7 mouse cellular contexts compared by ENCODE assay signal in the genomic region with DNA sequence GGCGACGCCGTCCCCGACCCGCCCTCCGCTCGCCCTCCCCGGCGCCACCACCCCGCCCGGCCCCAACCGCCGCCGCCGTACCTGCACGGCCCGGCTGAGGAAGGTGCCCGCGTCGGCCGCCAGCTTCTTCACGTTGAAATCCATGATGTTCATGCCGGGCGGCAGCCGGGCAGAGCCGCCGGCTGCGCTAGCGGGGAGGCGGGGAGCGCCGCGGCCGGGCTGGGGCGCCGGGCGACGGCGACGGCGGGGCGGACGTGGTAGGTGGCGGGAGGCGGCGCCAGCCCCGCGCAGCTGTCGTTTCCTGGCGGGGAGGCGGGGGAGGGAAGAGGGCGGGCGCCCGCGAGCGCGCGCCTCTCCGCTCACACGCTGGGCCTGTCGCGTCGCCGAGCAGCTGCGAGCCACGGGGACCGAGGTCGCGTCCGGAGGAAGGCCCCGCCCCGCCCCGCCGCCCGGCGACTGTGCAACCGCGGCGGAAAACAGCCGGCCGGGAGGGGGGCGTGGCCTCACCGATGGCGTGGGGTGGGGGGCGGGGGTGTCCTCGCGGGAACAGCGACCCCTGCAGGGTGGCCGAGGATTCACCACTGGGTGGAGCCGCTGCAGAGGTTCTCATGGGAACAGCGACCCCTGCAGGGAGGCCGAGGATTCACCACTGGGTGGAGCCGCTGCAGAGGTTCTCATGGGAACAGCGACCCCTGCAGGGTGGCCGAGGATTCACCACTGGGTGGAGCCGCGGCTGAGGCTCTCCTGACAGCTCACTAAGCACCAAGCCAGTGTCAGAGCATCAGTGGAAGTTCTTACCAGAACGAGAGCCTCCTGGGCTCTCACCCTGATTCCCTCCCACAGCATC. TPM values are rescaled to one million over a fixed set of nuclear protein-coding genes. Genes with fewer than 3 reads are reported as not detected.
A peak's percentile ranks its signal among the peaks of the same experiment; 100 is the strongest.
DNase-seq lines count a peak whose midpoint lies in the region; ATAC-seq lines count a peak whose summit lies in the region.

A gene (minus strand): TSS at position 435 of the 847 bp plus-strand sequence.

- no peaks in the 10 kb centered on the region for H3K36me3 ChIP-seq in intestine, embryonic 15.5 days
- no peaks in the 10 kb centered on the region for H3K36me3 ChIP-seq in midbrain, embryonic 10.5 days

- H3K4me2 ChIP-seq in intestine, embryonic 15.5 days (replicated peaks), result peak within 1 kb of the TSS; percentile 74

- intact Hi-C loops in gastrocnemius, postnatal 36 days (cut with DNase I), result loop anchor here (2.0 to 5.0 kb wide), 4 partner anchors 27 to 397 kb away; a partner anchor contains a TSS
- intact Hi-C loops in left cerebral cortex, postnatal 25 days (cut with DNase I), result loop anchor here (2.0 to 5.0 kb wide), 4 partner anchors 27 to 267 kb away; no protein-coding TSS in a partner anchor

- no peaks in the 10 kb centered on the region for H3K27me3 ChIP-seq in intestine, embryonic 15.5 days (replicated peaks)
- H3K27me3 ChIP-seq in midbrain, embryonic 10.5 days (ENCODE audit: low read depth, poor library complexity, severe bottlenecking), result no peaks in the 10 kb centered on the region

- H3K9me3 ChIP-seq in intestine, embryonic 15.5 days, result no peaks in the 10 kb centered on the region
- no peaks in the 10 kb centered on the region for H3K9me3 ChIP-seq in midbrain, embryonic 10.5 days (replicated peaks)

- H3K4me1 ChIP-seq in intestine, embryonic 15.5 days (replicated peaks), result peaks cover 12% of the 10 kb centered on the region
- peaks cover 32% of the 10 kb centered on the region for H3K4me1 ChIP-seq in midbrain, embryonic 10.5 days

- peak; percentile 100 for DNase-seq in adrenal gland, adult 18-20 months (ENCODE audit: low spot score in 2 of 2)
- DNase-seq in embryo, embryonic 11 days, result peak; percentile 94
- peak; percentile 97 to 98 for DNase-seq in gastrocnemius, postnatal 36 days
- peak; percentile 96 to 97 for DNase-seq in left cerebral cortex, postnatal 25 days (ENCODE audit: low spot score in 2 of 2)
- DNase-seq in midbrain, embryonic 10.5 days (ENCODE audit: low spot score), result peak; percentile 92
- peak; percentile 100 for DNase-seq in right cerebral cortex, postnatal 4 days

- WGBS in intestine, embryonic 15.5 days, result under 1% methylated on average over 61 of the region's 98 CpGs
- under 1% methylated on average over 76 of the region's 98 CpGs for WGBS in midbrain, embryonic 10.5 days

- peak within 1 kb of the TSS; percentile 99 for H3K27ac ChIP-seq in intestine, embryonic 15.5 days
- peak within 1 kb of the TSS; percentile 96 for H3K27ac ChIP-seq in midbrain, embryonic 10.5 days (replicated peaks)

- peak within 1 kb of the TSS; percentile 81 for H3K9ac ChIP-seq in intestine, embryonic 15.5 days

- peak within 1 kb of the TSS; percentile 76 for H3K4me3 ChIP-seq in intestine, embryonic 15.5 days (replicated peaks)
- H3K4me3 ChIP-seq in midbrain, embryonic 10.5 days, result peak within 1 kb of the TSS; percentile 86

- ATAC-seq in intestine, embryonic 15.5 days, result peak; percentile 95

RNA-seq across cellular contexts. Expression of the gene that starts here (rescaled TPM):
- 100 to 1,000 TPM; 162 to 278 TPM for total RNA-seq in adrenal gland, adult 18-20 months (2021)
- total RNA-seq in gastrocnemius, postnatal 36 days (2021), result 100 to 1,000 TPM; 303 to 325 TPM
- 96.0 and 106 TPM in 2 replicates for polyA plus RNA-seq in intestine, embryonic 15.5 days (2015; fragmentation: Nextera tagmentation; extraction: Ambion mirVana)
- 10 to 100 TPM; 65.1 to 68.2 TPM for total RNA-seq in left cerebral cortex, postnatal 25 days (2021)
- polyA plus RNA-seq in midbrain, embryonic 10.5 days (2016; fragmentation: Nextera tagmentation; extraction: Ambion mirVana), result 65.2 and 71.0 TPM in 2 replicates

Comparison
In these comparisons a context has a peak if more than half of its experiments do, and no peak if none do; other contexts are left out.
1. Peak in every context shown above with its lines: DNase-seq, ATAC-seq, H3K4me3 ChIP-seq and H3K27ac ChIP-seq.